Mouse (Mus musculus) gastrocnemius, postnatal 10 days (tissue): ENCODE results near the gene Arl6ip4. TPM values are rescaled to one million over a fixed set of nuclear protein-coding genes. Genes with fewer than 3 reads are reported as not detected.

Source experiments
- DNase-seq: peaks from one replicate; pipeline ENCODE4 v3.0.0; 2021; ENCODE audit warnings: mixed read lengths
- total RNA-seq, 2 experiments: library from RNA; stranded (reverse); gene quantifications; 2 replicates each; pipeline ENCODE4 v1.2.3; 2021

Arl6ip4 gene
- total RNA-seq, 2 experiments from 2014 or later: 53.8 to 64.3 TPM

DNA sequence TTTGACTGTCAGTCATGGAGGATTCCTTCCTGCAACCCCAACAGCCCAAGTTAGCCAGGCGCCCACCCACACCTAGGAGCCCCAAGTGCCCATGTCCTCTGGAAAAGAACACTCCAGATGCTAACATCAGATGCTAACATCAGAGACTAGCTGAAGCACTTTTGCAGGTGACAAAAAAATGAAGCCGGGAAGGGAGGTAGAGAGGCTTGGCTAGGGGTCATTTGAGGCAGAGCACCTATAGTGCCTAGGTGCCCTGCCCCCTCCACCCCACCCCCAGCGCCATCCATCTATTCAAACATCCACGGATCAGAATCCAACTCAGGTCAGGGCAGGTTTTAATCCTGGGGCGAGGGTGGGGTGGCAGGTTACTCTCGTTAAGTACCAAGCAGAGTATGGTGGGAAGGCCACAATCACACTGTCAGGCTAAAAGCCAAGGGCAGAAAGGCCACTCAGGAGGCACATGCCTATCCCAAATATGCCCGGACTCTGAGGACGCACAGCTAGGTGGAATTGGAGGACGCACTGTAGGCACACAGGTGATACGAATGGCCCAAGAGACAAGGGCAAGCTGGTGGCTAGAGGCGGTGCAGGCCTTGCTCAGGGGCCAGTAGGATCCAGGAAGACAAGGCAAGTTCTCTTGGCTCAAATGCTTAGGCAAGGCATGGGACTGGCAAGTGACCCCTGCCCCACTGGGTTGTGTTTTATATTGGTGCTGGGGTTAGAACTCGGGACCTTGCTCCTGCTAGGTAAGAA lies 21.9 kb upstream of the Arl6ip4 start:
- no peak for DNase-seq

DNA sequence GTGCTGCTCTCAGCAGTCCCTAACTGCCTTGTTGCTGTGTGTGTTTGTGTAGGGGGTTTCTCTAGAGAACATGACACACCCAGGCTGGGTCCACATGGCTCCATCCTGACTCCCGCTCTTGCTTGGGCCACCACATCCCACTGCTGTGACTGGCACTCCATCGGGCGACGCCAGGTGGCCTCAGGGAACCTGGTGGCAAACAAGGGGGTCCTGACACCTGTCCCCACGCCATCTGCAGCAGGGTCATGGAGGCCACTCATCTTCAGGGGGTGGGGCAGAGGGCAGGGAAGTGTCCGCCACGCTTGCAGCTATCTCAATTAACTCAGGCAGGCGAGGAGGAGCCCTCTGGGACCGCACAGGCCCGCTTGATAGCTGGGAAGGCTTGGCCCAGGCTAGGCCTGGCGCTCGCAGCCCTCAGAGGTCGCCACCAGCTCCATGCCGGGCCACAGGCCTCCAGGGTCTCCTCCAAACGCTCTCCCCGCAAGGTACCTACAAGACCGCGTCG lies 20.8 kb upstream of the Arl6ip4 start:
- DNase-seq: no peak

DNA sequence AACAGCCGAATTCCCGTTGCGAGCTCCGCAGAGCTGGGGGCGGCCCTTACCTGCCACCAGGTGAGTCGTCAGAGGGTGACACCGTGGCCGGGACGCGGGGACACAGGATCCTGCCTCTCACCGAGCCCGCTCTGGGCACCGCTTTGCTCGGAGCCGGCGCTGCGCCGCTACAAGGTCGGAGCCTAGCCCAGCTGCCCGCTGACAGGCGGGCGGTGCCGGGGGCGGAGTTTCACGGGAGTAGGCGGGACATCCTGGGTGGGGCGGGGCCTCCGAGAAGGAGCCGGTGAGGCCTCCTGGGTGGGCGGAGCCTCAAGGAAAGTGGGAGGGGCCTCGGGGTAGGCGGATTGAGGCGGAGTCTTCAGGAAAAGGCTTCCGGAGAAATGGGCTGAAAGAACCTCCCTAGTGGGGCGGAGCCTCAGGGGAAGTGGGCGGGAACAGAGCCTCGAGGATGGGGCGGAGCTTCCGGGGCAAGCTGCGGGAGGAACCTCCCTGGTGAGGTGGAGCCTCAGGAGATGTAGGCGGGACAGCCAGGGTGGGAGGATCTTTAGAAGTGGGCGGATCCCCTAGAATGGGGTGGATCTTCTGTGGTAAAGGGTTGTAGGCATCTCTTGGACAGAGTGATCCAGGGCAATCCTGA lies 20.2 kb upstream of the Arl6ip4 start, which contains the start of gene Abcb9:
Gene Abcb9 (minus strand): TSS at position 203 of the 637 bp plus-strand sequence.
- DNase-seq: peak; percentile 96

DNA sequence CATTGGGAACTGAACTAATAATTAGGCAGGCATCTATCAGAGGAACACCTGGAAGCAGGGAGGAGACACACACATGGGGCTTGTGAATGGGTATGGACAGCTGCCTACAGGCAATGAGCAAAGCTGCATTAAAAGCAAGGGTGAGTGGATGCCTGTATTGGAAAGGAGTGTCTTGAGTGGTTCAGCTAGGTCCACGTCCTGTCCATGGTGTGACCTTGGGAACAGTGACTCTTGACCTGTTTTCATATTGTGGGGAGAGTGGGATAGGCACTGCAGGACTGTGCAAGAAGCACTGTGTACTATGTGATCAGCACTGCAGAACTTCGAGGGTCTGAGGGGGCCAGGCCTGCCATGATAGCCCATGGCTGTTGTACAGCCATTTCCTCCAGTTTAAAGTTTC lies 17.0 kb upstream of the Arl6ip4 start:
- DNase-seq: no peak

DNA sequence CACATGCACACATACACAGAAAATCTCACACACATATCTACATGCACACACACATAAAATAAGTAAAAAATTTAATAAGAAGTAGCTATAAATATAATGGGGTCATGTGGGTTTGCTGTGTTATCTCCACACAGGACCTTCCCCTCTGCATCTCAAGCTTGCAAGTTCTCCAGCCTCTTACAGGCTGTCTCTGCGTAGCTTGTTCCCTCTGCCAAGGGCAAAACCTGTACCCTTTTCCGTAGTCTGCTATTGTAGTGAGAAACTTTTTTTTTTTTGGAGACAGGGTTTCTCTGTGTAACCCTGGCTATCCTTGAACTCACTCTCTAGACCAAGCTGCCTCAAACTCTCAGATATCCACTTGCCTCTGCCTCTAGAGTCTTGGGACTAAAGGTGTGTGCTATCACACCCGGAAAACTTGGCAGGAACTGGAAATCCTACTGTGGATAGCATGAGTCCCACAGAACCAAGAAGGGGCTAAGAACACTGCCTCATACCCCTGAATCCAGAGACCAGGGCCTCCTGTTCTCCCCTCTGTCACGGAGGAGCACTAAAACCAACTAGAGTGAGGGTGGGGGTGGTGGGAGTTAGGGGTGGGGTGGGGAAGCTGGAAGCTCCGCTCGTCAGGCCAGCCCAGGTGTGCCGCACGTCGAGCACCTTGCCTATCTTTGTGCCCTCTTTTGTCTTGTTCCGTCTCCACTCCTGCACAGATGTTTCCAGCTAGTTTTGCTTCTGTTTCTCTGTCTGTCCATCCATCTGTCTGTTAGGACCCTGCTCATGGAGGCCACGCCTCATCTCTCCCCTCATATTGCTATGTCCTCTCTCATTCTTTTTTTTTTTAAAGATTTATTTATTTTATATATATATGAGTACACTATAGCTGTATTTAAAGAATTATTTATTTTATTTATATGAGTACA lies 15.5 kb upstream of the Arl6ip4 start:
- DNase-seq: no peak

DNA sequence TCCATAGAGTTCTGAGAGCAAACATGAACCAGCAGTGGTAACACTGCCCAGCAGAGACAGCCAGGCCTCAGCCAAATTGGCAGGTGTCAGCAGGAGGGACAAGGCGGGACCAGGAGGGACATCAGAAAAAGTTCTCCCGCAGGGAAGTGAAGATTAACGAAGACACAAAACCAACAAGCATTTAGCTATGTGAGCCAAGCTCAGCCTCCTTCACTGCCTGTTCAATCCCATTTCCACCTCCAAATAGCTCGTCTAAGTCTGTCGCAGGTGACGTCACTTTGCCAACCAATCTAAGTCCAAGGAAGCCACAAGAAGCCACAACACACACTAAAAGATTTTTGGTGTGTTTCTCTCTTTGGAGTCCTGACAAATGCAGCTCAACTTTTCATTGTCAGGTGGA lies 13.6 kb upstream of the Arl6ip4 start:
- DNase-seq: no peak

DNA sequence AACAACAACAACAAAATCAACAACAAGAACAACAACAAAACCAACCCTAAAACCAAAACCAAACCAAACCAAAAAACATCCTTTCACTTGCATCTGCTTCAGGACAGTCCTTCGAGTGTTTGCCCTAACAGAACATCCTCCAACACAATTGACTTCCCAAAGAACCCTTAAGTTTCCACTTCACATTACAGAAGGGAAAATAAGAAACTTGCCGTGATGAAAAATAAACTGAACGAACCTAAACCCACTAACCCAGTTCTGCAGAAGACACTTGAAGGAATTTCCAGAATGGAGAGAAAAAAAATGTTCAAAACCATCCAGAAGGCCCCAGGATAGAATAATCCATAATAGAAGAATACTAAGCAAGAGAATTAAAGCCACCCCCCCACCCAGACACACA lies 12.9 kb upstream of the Arl6ip4 start:
- no peak for DNase-seq

DNA sequence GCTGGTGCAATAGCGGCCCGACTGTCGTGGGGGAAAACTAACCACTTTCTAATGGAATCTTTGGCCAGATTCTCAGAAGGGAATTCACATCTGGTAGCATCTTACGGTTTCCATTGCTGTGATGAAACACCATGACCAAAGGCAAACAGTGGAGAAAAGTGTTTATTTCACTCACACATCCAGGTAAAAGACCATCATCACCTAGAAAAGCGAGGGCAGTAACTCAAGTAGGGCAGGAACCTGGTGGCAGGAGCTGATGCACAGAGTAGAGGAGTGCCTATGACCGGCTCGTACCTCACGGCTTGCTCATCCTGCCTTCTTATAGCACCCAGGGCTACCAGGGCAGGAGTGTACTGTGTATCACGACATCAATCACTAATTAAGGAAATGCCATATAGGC lies 12.3 kb upstream of the Arl6ip4 start:
- DNase-seq: no peak

DNA sequence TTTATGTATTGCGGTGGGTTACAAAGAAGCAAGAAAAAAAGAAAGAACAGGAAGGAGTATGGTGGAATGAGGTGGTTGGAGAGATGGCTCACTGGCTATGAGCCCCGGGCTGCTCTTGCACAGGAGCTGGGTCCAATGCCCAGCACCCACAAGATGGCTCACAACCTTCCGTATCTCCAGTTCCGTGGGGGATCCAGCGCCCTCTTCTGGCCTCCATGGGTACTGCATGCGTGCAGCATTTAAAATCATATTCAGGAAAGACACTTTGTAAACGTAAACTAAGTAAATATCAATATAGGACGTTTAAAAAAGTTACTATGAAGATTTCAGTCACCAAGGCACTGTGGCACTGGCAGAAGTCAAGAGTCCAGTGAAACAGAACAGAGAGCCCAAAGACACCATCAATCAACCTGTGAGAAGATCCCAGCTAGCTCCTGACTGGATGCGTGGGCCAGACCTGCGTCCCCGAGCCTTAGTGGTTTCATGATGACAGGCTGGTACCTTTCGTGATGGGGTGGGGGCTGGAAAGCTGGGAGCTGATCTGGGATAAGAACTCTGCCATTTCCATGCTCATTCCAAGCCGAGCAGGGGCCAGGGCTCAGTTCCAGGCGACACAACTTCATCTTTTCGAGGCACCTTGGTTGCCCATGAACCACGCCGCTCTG lies 4.7 kb upstream of the Arl6ip4 start:
- DNase-seq: peak; percentile 62

DNA sequence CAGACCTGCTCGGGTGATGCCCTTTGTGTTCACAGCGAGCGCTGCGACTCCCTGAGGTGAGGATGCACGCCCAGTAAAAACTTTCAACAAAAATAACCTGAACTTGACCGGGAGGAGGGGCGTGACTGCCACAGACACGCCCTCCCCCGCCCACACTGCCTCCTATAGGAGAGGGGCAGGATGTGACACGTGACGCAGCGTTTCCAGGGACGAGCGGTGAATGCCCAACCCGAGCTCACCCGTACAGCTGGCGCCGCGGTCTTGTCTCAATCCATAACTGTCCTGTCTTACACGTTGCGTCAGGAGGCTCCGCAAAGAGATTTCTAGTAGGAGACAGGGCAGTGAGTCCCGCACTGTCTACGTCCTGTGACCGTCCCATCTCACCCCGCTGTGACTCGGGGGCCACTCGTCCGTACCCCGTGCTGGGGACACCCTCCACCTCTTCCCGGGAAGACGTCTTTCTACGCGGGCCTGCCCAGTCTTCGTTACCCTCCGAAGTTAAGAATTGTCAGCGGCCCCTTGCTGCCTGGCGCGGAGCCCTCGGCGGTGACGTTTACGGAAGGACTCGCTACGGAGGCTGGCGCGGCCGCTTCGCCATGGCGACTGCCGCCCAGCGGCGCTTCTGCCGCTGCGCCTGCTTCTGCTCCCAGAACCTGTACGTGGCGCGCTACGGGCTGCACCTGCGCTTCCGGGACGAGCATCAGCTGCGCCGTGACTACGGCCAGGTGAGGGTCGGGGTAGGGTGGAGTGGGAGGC lies 4.0 kb upstream of the Arl6ip4 start, which contains the start of gene Ogfod2:
Gene Ogfod2 (plus strand): TSS at position 556 of the 756 bp plus-strand sequence.
- peak; percentile 97 for DNase-seq

DNA sequence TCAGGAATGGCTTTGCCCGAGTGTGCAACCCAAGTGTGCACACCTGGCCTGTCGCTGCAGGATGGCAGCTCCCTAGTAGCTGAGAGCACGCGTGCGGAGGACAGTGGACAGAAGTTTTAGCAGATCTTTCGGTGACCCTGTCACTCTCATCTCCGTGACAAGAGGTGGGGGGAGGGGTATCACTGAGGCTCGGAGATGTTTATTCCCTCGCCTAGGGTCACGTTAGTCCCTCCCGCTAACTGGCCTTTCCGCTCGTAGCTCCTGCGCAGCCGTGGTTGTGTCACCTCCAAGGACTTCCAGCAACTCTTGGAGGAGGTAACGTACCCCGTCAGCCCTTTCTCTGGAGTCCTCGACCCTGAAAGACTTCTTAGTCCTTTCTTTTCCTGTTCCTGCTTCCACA lies 3.4 kb upstream of the Arl6ip4 start:
- no peak for DNase-seq

DNA sequence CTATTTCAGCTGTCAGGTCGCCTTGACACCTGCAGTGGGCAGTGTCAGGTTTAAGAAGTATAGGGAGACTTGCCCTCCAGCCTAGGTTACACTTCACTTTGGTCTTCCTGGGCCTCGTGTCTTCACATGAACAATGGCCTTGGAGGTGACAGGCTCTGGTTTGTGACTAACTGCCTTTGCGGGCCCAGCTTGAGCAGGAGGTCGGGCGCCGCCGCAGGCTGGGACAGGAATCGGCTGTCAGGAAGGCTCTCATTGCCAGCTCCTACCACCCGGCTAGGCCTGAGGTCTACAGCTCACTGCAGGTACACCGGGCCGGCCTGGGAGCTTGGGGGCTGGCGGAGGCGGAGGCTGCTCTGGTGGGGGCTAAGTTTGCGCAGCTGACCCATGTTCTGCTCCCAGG lies 2.9 kb upstream of the Arl6ip4 start:
- peak; percentile 51 for DNase-seq

DNA sequence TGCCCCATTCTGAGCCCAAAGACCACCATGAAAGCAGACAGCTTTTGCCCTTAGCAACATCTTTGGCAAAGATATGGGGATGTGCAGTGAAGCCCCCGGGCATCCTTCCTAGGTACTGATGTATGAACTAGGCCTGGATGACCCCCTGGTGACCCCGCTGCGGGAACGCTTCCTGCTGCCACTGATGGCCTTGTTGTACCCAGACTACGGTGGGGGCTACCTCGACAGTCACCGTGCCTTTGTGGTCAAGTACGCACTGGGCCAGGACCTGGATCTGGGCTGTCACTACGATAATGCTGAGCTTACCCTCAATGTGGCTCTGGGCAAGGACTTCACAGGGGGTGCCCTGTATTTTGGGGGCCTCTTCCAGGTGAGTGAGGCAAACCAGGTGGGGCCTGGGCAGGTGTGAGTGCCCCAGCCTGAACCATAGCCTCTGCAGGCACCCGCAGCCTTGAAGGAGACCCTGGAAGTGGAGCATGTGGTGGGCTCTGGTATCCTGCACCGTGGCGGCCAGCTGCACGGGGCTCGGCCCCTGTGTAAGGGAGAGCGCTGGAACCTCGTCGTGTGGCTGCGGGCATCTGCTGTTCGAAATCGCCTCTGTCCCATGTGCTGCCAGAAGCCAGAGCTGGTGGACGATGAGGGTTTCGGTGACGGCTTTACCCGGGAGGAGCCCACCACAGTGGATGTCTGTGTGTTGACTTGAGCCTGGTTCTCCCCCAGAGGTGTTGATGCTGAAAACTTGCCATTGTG lies 1.4 kb upstream of the Arl6ip4 start:
- DNase-seq: no peak

DNA sequence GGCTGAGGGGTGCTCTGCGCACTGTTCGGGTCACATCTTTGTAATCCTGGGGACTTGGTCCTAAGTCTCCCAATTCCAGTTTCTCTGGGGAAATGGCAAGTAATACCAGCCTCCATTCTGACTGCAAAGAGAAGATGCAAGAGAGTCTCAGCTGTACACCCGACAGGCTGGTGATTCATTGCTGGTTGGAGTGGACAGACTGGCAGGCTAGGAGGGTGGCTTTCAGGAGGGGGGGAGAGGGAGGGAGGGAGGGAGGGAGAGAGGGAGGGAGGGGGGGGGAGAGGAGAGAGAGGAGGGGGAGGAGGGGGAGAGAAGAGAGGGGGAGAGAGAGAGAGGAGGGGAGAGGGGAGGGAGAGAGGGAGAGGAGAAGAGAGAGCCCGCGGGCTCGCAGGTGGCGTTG lies 358 bp upstream of the Arl6ip4 start:
- no peak for DNase-seq

DNA sequence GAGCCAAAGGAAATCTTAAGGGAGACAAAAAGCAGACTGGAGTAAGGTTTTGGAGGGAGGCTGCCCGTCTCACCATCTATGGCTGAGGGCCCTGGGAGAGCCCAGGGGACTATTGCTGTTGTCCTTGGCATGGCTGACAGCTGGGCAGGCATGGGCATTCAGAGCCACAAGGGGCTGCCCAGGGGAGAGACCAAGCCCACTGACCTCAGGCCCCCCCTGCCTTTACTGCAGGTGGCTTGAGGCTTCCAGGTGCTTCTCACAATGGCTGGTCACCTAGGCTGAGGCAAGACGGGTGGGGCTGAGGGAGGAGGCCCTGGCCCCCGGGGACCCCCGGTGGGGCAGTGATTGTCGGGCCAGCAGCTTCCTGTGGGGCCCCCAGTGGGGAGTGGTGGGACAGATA lies 3.3 kb downstream of the Arl6ip4 start:
- DNase-seq: no peak

DNA sequence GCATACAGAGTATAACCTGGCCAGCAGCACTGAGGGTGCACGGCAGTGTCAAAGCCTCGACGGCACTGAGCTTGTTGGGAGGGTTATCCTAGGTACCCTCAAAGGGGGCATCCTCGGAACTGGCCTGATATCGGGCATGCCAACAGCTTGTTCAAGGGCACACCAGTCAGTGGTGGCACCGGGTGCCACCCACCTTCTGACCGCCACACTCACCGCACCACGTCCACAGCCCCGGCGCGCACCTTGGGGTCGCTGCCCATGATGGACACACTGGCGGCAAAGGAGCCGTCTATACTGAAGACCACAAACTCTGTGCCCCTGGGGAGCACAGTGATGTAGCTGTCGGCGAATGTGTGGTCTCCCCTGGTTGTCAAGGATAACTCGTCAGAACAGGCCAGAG lies 6.5 kb downstream of the Arl6ip4 start:
- DNase-seq: no peak

DNA sequence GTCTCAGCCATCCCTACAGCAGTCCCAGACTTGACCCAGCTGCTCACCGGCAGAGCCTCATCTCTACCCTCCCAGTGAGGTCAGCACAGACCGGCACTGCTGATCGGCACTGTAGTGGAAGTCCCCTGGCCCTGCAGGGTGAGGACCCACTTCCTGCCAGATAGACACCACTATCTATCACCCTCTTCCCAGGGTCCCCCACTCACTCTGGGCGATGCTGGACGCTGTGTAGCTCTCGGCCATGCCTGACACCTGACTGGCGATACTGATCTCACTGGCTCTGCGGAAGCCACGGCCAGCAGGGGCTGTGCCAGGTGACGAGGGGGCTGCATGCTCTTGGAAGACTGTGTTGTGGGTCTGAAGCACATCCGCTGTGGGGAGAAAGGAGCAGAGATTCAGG lies 9.2 kb downstream of the Arl6ip4 start:
- no peak for DNase-seq

DNA sequence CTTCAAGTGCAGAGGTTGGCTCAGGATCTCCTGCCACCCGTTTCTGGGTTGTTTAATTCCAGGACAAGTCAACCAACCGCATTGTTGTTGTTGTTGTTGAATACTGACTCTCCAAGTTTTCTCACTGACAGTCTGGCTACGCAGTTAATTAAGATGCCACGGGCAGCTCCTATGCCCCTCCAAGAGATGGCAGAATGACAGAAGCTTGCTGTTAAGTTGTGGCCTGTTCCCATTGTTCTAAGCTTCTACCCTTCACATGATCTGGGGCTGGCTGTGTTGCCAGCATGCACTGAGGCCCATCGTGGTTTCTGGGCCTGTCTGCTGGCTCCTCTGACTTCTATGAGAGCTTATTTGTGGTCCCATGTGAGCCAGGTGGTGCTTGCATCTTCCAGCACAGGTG lies 18.4 kb downstream of the Arl6ip4 start:
- DNase-seq: no peak

DNA sequence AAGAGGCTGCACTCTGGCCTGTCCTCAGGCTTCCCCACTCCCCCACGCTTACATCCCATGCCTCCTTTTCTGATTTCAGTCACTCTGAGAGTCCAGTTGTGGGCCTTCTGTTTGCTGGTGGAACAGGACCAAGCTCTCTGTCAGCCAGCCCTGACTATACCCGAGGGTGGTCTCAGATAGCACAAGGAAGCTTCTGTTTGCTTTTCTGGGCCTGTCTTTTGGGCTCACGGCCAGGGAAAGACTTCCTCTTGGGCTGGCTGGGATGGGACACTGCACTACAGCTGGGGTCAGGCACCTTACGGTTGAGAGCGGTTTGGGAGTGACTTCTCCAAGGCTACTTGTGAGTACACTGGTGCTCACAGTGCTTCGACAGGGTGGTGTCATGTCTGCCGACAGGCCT lies 22.2 kb downstream of the Arl6ip4 start:
- DNase-seq: no peak

DNA sequence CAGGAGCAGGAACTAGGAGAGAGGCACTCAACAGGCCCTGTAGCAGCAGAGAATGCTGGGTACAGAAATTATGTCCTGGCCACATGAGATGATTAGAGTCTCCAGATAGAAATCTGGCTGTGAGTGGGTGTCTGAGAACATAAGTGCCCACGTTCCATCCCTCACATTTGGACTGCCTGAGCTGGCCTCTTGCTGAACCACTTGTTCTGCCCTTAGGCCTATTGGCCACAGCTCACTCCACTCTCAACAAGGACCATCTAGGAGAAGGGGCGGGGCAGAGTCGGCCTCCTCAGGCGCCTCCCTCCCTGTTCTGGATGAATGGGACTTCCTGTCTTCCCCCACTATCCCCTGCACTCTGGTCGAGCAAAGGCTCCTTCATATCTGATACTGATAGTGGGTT lies 33.1 kb downstream of the Arl6ip4 start:
- DNase-seq: no peak

DNA sequence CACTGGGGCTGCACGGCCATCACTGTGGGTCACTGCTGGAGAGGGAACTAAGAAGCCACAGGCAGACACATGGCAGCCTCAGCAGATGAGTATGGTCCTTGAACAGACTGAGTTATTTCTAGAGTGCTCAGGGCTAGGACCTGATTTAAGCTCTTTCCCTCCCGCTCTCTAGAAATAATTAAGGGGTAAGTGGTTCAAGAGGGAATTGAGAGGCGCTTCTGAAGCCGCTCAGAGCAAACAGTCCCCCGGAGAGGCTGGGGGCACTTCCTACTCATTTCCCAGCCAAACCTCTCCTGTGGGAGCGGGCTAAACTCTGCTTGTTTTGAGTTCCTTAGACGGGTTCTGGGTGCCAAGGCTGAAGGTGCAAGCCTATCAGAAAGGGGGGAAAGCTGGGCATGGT lies 35.0 kb downstream of the Arl6ip4 start:
- DNase-seq: no peak
